Mouse (Mus musculus) left cerebral cortex, adult 2 months (tissue): ENCODE measurements at regions not wholly inside any gene's neighbourhood (a gene's known extent, or its start where the extent isn't known, plus 50 kb on each side); places are given as distances from the start of the nearest gene placed in this dataset.
"Not testable (repeated sequence)": the region's sequence is repeated elsewhere in the genome, so short reads cannot be mapped to it uniquely, and the experiment has no call there.

Experiments used
- DNase-seq, 2 experiments: peaks; one replicate each; pipeline ENCODE4 v3.0.0; 2021 to 2022; ENCODE audit warnings: low spot score in 2 of 2, mixed read lengths in 1 of 2; ENCODE audit errors: extremely low spot score in 1 of 2
- H3K27ac ChIP-seq: fragments of 200-600 bp; 2 replicates; pipeline ENCODE4 v1.8.1; 2022
- H3K4me3 ChIP-seq: fragments of 200-600 bp; 2 replicates; pipeline ENCODE4 v1.8.1; 2022
- CTCF ChIP-seq: fragments of 200-600 bp; IDR thresholded peaks from 2 replicates; pipeline ENCODE4 v1.8.1; 2022; ENCODE audit warnings: antibody characterized with exemption, mild to moderate bottlenecking, moderate library complexity
- intact Hi-C: fragments of 180-260 bp; cut with DNase I; formaldehyde crosslinking; loops from one replicate; pipeline ENCODE4 v1.15.1; 2025

DNA sequence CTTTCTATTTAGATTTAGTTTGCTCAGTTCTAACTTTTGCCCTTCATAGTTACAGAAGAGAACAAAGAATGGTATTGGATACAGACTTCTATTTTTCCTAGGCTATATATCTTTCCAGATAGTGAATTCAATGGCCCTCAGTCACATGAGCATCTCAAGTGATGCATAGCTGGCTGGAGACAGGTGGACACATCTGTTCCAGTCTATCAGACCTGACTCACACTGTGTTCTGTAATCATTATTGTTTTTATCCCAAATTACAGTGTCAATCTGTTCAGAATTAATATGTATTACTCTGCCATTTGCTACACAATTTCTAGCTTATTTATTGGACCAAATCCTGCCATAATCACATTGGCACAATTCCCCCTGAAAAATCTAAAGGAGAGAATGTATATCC lies 298.0 kb upstream of the Foxg1 start:
- no peak for DNase-seq
- intact Hi-C loops: no loop called here
- no peak for TF ChIP-seq CTCF
- H3K4me3 ChIP-seq: no peak overlapping the region
- no peak overlapping the region for H3K27ac ChIP-seq

DNA sequence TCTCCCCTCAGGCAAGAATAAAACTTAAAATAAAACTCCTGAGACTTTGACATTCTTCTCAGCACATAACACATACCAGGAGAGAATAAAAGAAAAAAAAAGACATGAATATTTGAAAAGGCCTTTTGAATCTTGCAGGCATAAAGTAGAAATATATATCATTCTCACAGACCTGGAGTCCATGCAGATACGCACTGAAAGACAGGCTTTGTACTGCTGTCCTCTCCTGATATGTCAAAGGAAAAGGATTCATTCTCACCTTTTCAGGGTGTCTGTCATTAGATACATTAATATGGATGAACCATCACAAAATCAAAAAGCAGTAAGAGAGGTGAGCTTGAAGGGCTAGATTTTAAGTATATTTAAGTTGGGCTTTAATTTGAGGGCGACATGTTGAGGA lies 296.4 kb upstream of the Foxg1 start:
- no peak overlapping the region for H3K4me3 ChIP-seq
- intact Hi-C loops: no loop called here
- no peak for DNase-seq
- H3K27ac ChIP-seq: no peak overlapping the region
- no peak for TF ChIP-seq CTCF

DNA sequence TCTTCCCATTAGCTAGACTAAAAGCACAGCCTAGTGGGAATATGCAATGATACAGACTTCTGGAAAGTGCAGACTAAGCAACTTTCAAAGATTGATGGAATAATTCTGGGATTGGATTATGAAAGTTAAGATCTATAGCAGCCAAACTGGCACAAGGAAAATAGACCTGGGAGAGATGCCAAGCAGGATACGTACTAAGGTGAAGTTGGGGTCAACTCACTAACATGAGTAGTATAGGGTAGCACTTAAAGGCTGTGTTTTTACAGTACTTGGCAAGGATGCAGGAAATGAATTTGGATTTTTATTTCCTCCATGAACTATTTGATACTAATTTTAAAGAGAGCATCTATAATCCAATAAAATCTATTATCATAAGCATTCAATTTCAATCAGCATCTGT lies 292.3 kb upstream of the Foxg1 start:
- no peak for TF ChIP-seq CTCF
- intact Hi-C loops: no loop called here
- no peak overlapping the region for H3K27ac ChIP-seq
- no peak overlapping the region for H3K4me3 ChIP-seq
- no peak for DNase-seq

DNA sequence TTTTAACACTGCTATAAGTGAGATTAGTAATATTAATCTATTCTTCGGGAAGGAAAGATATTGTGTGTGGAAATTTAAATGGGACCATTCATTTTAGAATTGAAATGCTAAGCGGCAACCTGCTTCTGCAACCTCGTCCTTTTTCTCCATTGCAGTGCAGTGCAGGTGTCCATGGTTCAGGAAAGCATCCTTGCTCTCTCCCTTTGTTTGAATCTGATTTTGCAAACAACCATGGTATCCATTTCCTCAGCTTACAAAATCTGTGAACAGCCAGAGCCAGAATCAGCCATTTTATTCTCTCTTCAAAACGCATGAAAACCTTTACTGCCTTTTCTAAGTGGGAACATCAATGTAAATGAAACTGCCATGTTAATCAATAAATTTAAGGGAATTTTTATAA lies 276.5 kb upstream of the Foxg1 start:
- DNase-seq: no peak
- Histone ChIP-seq H3K27ac (no peak overlapping the region), H3K4me3 (no peak overlapping the region)
- no peak for TF ChIP-seq CTCF
- intact Hi-C loops: no loop called here

DNA sequence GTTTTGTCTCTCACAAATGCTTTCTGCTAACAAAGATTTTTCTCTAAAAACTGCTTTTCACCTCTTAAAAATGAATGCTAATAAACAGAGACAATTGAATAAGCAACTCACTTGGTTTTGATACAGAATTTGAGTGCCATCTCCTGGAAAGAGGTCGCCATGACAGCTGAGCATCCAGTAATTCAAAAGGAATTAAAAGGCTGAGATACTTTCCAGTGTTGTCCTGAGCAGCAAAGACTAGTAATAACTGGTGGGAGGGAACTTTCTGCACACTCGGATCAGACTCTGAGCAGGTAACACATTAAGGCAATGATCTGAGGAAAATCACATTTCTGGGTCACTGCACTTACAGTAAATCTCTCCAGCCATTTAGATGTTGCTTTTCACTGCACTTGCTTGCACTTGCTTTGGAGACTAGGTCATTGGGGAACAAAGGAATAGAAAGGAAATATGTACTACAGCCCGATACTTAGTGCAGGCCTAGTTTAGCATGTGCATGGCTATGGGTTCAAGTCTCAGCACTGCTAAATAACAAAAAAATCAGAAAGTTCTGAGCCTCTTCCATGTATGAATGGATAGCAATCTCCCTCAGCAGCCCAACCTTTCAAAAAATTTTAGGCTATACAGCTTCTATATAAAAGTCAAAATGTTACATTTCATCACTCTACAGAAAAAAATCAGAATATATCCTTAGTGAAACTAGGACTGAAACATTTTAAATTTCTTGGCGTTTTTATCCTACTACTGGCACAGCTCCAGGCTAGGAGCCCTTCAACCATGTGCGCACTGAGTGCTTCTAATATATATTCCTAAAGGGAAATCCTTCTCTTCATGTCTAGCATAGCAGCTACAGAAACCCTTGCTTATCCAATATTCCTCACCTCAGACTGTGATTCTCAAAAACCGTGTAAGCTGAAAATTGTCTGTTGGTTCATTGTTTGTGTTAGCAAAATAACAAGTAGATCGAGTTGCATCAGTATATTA lies 275.8 kb upstream of the Foxg1 start:
- Histone ChIP-seq H3K4me3 (no peak overlapping the region), H3K27ac (no peak overlapping the region)
- peak; percentile 44 to 45 for DNase-seq
- intact Hi-C loops: no loop called here
- peak; percentile 88 for TF ChIP-seq CTCF

DNA sequence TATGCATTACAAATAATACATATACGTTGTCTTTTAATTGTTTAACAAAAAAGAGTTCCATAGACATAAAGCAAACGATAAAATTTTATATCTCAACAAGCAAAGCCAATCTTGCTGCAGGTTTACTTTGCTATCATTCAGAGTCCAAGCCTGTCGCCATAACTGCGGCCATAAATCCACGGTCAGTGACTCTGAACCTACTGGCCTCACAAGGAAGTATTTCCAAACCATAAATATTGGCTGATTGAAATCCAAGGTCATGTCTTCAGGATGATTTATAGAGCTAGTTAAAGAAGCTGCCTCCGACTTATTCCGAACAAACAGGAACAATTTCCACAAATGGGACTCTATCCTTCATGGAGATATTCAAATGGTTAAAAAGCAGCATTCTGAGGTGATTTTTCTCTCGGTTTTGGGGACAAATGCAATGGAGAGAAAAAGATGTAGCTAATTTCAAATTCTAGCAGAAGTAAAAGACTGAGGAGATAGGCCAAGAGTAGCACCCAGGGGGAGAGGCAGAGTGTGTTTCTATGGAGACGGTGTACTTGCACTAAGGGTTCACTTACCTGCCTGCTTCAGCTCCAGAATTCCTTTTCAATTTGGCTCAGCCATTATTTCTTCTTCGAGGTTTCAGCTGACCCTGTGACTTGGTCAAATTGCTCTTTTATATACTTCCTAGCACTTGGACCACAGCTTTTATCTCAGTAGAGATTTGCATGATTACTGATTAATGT lies 274.9 kb upstream of the Foxg1 start:
- Histone ChIP-seq H3K4me3 (no peak overlapping the region), H3K27ac (no peak overlapping the region)
- TF ChIP-seq CTCF: no peak
- DNase-seq: no peak
- intact Hi-C loops: no loop called here

DNA sequence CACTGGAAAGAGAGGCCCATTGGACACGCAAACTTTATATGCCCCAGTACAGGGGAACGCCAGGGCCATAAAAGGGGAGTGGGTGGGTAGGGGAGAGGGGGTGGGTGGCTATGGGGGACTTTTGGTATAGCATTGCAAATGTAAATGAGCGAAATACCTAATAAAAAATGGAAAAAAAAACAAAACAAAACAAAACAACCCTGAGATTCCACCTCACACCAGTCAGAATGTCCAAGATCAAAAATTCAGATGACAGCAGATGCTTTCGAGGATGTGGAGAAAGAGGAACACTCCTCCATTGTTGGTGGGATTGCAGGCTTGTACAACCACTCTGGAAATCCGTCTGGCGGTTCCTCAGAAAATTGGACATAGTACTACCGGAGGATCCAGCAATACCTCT lies 251.4 kb upstream of the Foxg1 start:
- H3K27ac ChIP-seq, intact Hi-C loops, H3K4me3 ChIP-seq, DNase-seq: not testable (repeated sequence)

DNA sequence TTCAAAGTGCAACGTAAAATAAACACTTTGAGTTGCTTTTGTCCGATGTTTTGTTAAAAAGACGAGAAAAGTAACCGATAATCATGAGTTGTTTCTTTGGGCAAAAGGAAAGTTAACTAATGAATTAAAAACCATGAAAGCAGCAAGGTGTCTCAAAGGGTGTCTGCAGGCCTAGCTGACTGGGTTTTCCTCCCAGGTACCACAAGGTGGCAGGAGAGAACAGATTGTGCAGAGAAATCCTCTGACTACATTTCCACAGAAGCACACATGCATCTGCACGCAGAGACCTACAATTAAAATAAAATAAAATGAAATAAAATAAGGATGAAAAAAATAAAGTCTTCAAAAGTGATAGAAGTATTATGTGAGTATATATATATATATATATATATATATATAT lies 212.4 kb upstream of the Foxg1 start:
- peak; percentile 66 for TF ChIP-seq CTCF

DNA sequence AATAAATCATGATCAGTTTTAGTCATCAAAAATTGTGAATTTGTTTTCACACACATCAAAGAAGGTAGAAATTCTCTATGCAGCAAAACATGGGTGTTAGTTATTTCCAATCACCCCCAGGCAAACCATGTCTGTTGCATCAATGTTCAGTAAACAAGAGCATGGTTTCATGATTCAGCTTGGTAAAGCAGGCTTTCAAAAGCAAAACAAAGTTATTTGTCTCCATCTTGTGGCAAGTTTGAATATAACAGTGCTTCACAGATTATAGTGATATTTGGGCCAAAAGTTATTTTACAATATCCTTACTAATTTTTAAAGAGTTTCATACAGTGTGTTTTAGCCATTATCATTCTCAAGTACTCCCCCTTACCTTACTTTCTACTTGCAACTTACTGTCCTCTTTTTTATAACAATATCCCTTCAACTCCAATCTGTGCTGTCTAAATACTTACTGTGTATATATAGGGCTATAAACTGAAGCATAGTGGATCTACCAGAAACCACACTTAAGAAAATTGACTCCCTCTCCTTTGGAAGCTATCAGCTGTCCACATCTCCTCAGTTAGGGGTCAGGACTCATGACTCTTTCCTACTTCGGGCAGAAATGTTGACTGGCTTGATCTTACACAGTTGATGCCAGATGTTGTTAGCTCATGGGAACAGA lies 211.3 kb upstream of the Foxg1 start:
- no peak for DNase-seq
- peak; percentile 68 for TF ChIP-seq CTCF

More for the DNA sequence above, 212.4 kb upstream of the Foxg1 start:
- intact Hi-C loops: no loop called here
- Histone ChIP-seq H3K27ac (no peak overlapping the region), H3K4me3 (no peak overlapping the region)
- peak; percentile 22 to 31 for DNase-seq

DNA sequence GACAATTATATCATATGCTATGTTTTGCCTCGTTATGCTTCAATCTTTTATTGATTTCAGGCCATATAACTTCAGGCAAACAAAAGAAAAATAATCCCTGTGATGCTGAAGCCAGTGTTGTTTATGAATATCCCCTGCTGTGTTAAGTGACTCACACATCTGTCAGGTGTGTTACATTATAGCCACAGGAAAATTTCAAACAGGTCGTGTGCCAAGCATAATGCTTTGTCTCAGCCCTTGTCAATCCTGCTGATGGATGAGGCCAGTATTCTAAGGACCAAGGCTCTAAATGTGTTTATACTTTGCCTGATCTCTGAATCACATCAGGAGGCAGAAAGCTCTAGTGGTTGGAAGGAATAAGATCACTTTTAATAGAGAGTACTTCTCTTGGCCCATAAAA lies 191.1 kb upstream of the Foxg1 start:
- TF ChIP-seq CTCF: no peak
- Histone ChIP-seq H3K4me3 (no peak overlapping the region), H3K27ac (no peak overlapping the region)
- intact Hi-C loops: no loop called here
- DNase-seq: no peak

More for the DNA sequence above, 211.3 kb upstream of the Foxg1 start:
- H3K27ac ChIP-seq: no peak overlapping the region
- H3K4me3 ChIP-seq: no peak overlapping the region
- intact Hi-C loops: no loop called here

DNA sequence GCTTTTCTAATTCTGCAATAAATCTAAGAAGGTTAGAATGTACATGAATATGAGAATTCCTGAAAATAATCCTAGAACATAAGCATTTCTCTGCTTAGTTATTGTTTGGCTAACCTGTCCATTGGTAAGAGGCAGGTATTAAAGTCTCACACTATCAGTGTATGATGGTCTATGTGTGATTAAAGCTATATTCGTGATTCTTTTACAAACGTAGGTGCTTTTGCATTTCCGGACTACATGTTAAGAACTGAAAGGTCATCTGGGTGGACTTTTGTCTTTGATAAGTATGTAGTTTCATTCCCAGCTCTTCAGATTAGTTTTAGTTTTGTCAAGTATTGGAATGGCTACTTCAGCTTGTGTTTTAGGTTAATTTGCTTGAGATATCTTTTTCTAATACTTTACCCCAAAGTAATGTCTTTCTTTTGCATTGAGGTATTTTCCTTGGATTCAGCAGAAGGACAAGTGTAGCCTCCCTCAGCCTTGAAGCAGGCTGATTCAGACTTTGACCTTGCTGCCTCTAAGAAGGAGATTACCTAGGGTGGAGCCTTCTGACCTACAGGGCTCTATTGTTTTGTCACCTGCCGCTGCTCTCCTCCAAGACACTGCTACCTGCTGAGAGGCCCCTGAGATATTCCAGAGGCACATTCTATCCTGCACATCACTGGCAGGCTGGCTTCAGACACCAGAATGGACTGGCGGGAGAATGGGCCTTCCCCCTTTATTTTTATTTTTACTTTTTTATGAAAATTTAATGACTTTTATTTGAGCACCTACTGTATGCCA lies 148.7 kb upstream of the Foxg1 start:
- intact Hi-C loops: no loop called here
- no peak overlapping the region for H3K27ac ChIP-seq
- no peak for DNase-seq
- H3K4me3 ChIP-seq: no peak overlapping the region
- TF ChIP-seq CTCF: no peak
